Mouse (Mus musculus) CH12.LX (cell line): ENCODE results near the gene Trpm5.

ENCODE experiments used
- CTCF ChIP-seq, 2 experiments: IDR thresholded peaks in 1 of 2; conservative IDR thresholded peaks in 1 of 2; 2 replicates each; pipeline ENCODE4 v1.5.1; 2011 to 2012; ENCODE audit warnings: low read depth in 2 of 2, low read length in 2 of 2, improper control_type of control experiment in 1 of 2, inconsistent platforms in 1 of 2, mild to moderate bottlenecking in 1 of 2, moderate library complexity in 1 of 2
- MEF2A ChIP-seq: IDR thresholded peaks from 2 replicates; pipeline ENCODE4 v1.6.1; 2014; ENCODE audit warnings: low read depth, mild to moderate bottlenecking, inconsistent platforms, low read length, improper control_type of control experiment, borderline replicate concordance
- POLR2A ChIP-seq: IDR thresholded peaks from 2 replicates; pipeline ENCODE4 v1.6.1; 2011; ENCODE audit warnings: low read depth, mild to moderate bottlenecking, improper control_type of control experiment, low read length
- POLR2AphosphoS2 ChIP-seq: IDR thresholded peaks from 2 replicates; pipeline ENCODE4 v1.6.1; 2011; ENCODE audit warnings: low read depth, low read length, improper control_type of control experiment
- SIN3A ChIP-seq: IDR thresholded peaks from 2 replicates; pipeline ENCODE4 v1.6.1; 2012; ENCODE audit warnings: low read length, improper control_type of control experiment, inconsistent platforms
- SMC3 ChIP-seq: IDR thresholded peaks from 2 replicates; pipeline ENCODE4 v1.6.1; 2011; ENCODE audit warnings: low read depth, low read length, improper control_type of control experiment
- USF2 ChIP-seq: conservative IDR thresholded peaks from 2 replicates; pipeline ENCODE4 v1.6.1; 2011; ENCODE audit warnings: low read depth, low read length, improper control_type of control experiment

GRCm38 (mm10) chr7:143111719-143112118 is 17.3 kb upstream of the Trpm5 start:
- no peak for TF ChIP-seq SIN3A
- TF ChIP-seq SMC3 = no peak
- TF ChIP-seq CTCF (conservative IDR thresholded peaks at IDR 0.05 in 1 of 2, IDR thresholded peaks at IDR 0.05 in 1 of 2; ENCODE audit: low read depth in 2 of 2, low read length in 2 of 2) = no peak
- TF ChIP-seq POLR2A = no peak
- TF ChIP-seq POLR2AphosphoS2 = no peak
- no peak for TF ChIP-seq MEF2A
- no peak for TF ChIP-seq USF2
